Mouse (Mus musculus): Measurements from ENCODE around the gene Cbfa2t3.

DNA sequence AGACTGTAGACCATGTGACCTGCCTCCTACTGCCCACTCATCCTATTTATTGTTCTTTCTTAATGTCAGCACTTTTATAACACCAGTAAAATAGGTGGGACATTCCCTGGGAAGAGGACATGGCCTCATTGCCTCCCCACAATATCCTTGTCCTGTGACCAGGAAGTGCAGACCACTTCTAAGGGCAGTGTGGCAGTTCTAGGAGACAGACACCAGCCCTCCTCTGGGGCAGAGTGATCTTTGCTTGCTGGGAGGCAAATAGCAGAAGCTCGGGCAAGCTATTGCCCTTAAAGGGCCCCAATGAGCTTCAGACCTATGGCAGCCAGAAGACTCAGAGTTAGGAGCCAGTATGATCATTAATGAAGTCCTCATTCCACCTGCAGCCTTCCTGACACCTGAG lies 94.3 kb downstream of the Cbfa2t3 start:
- no peak for TF ChIP-seq POLR2A (IDR thresholded peaks at IDR 0.05; ENCODE audit: extremely low read depth, insufficient read depth, low read length)
- TF ChIP-seq CTCF (IDR thresholded peaks at IDR 0.05; ENCODE audit: low read depth, low read length): no peak

All from liver, adult 2 months (tissue).